Mouse (Mus musculus) E14TG2a.4 (cell line): Measurements from ENCODE around the gene Clec1a.

Source experiments
- CTCF ChIP-seq: conservative IDR thresholded peaks from 2 replicates; pipeline ENCODE4 v1.5.1; 2014; ENCODE audit warnings: low read length
- POU5F1 ChIP-seq: IDR thresholded peaks from 2 replicates; pipeline ENCODE4 v1.6.1; 2014; ENCODE audit warnings: low read length, borderline replicate concordance

- TF ChIP-seq CTCF (no peak), POU5F1 (no peak)
Measured at GRCm38 (mm10) chr6:129374937-129375471, 76.8 kb downstream of the Clec1a start.
